Mouse (Mus musculus) MEL (cell line): ENCODE measurements at regions not wholly inside any gene's neighbourhood (a gene's known extent, or its start where the extent isn't known, plus 50 kb on each side); places are given as distances from the start of the nearest gene placed in this dataset.

ENCODE experiments used
- CHD2 ChIP-seq: IDR thresholded peaks from 2 replicates; pipeline ENCODE4 v1.6.1; 2011; ENCODE audit warnings: low read length, improper control_type of control experiment
- CTCF ChIP-seq, 3 experiments: IDR thresholded peaks in 2 of 3; conservative IDR thresholded peaks in 1 of 3; 2 replicates each; pipeline ENCODE4 v1.5.1; 2011 to 2012; ENCODE audit warnings: low read length in 3 of 3, low read depth in 2 of 3, mild to moderate bottlenecking in 2 of 3, improper control_type of control experiment in 1 of 3, inconsistent platforms in 1 of 3, mixed read lengths in 1 of 3, moderate library complexity in 1 of 3; ENCODE audit not compliant: control insufficient read depth in 1 of 3, insufficient read depth in 1 of 3, poor library complexity in 1 of 3, severe bottlenecking in 1 of 3
- EP300 ChIP-seq, 2 experiments: IDR thresholded peaks; 2 replicates each; pipeline ENCODE4 v1.6.1; 2011; ENCODE audit warnings: improper control_type of control experiment in 2 of 2, low read length in 2 of 2, low read depth in 1 of 2, mild to moderate bottlenecking in 1 of 2
- POLR2A ChIP-seq, 2 experiments: IDR thresholded peaks; 2 replicates each; pipeline ENCODE4 v1.6.1; 2011 to 2012; ENCODE audit warnings: low read length in 2 of 2, mild to moderate bottlenecking in 2 of 2, control low read depth in 1 of 2, improper control_type of control experiment in 1 of 2, low read depth in 1 of 2, moderate library complexity in 1 of 2; ENCODE audit not compliant: control insufficient read depth in 1 of 2, insufficient read depth in 1 of 2, poor library complexity in 1 of 2
- POLR2AphosphoS2 ChIP-seq: IDR thresholded peaks from 2 replicates; pipeline ENCODE4 v1.6.1; 2011; ENCODE audit warnings: low read length, improper control_type of control experiment
- SMC3 ChIP-seq: IDR thresholded peaks from 2 replicates; pipeline ENCODE4 v1.6.1; 2011; ENCODE audit warnings: low read depth, low read length, improper control_type of control experiment
- ZNF384 ChIP-seq: IDR thresholded peaks from 2 replicates; pipeline ENCODE4 v1.6.1; 2012; ENCODE audit warnings: low read depth, mild to moderate bottlenecking, inconsistent platforms, low read length, improper control_type of control experiment

GRCm38 (mm10) chr5:149924501-149924900 is 94.0 kb upstream of the Rxfp2 start:
- no peak for TF ChIP-seq ZNF384
- no peak for TF ChIP-seq EP300 (IDR thresholded peaks at IDR 0.05; ENCODE audit: low read depth in 1 of 2, low read length in 2 of 2)
- no peak for TF ChIP-seq CHD2
- TF ChIP-seq POLR2AphosphoS2: no peak
- no peak for TF ChIP-seq POLR2A (IDR thresholded peaks at IDR 0.05; ENCODE audit: control insufficient read depth in 1 of 2, insufficient read depth in 1 of 2, low read depth in 1 of 2, low read length in 2 of 2, poor library complexity in 1 of 2)
- TF ChIP-seq CTCF (IDR thresholded peaks at IDR 0.05 in 2 of 3, conservative IDR thresholded peaks at IDR 0.05 in 1 of 3; ENCODE audit: control insufficient read depth in 1 of 3, insufficient read depth in 1 of 3, low read depth in 2 of 3, low read length in 3 of 3, poor library complexity in 1 of 3, severe bottlenecking in 1 of 3): no peak
- no peak for TF ChIP-seq SMC3
